Mouse (Mus musculus) testis, adult 2 months (tissue): ENCODE data around the gene Mri1. TPM values are rescaled to one million over a fixed set of nuclear protein-coding genes. Genes with fewer than 3 reads are reported as not detected.
A peak's percentile ranks its signal among the peaks of the same experiment; 100 is the strongest.

Experiments used
- H3K27ac ChIP-seq: fragments of 200-500 bp; 2 replicates; pipeline ENCODE4 v1.5.1; 2012; ENCODE audit warnings: low read depth, low read length; ENCODE audit not compliant: control insufficient read depth, insufficient read depth
- H3K27me3 ChIP-seq: fragments of 200-500 bp; 2 replicates; pipeline ENCODE4 v1.6.1; 2012; ENCODE audit warnings: mild to moderate bottlenecking, low read length, moderate library complexity; ENCODE audit not compliant: control insufficient read depth, insufficient read depth
- H3K36me3 ChIP-seq: fragments of 200-500 bp; 2 replicates; pipeline ENCODE4 v1.6.1; 2012; ENCODE audit warnings: mild to moderate bottlenecking, low read length; ENCODE audit not compliant: control insufficient read depth, insufficient read depth
- H3K4me1 ChIP-seq: fragments of 200-500 bp; 2 replicates; pipeline ENCODE4 v1.6.1; 2012; ENCODE audit warnings: low read length; ENCODE audit not compliant: control insufficient read depth, insufficient read depth
- H3K4me3 ChIP-seq: fragments of 200-500 bp; 2 replicates; pipeline ENCODE4 v1.5.1; 2012; ENCODE audit warnings: low read depth, mild to moderate bottlenecking, low read length, moderate library complexity, mixed read lengths; ENCODE audit not compliant: control insufficient read depth
- CTCF ChIP-seq: fragments of 200-500 bp; IDR thresholded peaks from 2 replicates; pipeline ENCODE4 v1.5.1; 2012; ENCODE audit warnings: low read depth, mild to moderate bottlenecking, inconsistent platforms, low read length, moderate library complexity; ENCODE audit not compliant: control insufficient read depth, insufficient read depth, insufficient replicate concordance
- POLR2A ChIP-seq: fragments of 200-500 bp; IDR thresholded peaks from 2 replicates; pipeline ENCODE4 v1.6.1; 2012; ENCODE audit warnings: low read depth, mild to moderate bottlenecking, inconsistent platforms, low read length, moderate library complexity; ENCODE audit not compliant: control insufficient read depth
- polyA plus RNA-seq: library from polyadenylated mRNA; depleted of rRNA; stranded (reverse); fragments of >200 nt; gene quantifications from 2 replicates; pipeline ENCODE4 v1.2.3, GENCODE M21; 2012

Mri1 gene
- polyA plus RNA-seq, 1 experiment = 7.5 TPM

DNA sequence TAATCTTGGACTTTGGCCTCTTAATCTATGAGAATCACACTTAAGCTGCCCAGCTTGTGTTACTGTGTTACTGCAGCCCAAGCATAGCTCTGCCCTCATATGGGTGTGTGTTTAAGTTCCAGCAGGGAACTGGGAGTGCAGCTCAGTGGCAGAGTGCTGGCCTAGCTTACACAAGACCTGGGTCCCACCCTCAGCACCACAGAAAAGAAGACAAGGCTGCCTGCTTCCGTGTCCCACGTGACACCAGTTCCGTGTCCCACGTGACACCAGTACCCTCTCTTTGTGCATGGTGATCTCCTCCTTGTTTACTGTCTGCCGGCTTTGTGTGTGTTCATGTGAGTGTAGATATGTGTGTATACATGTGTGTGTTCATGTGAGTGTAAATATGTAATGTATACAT is 39.0 kb downstream of the Mri1 start:
- Histone ChIP-seq H3K27ac (no peak overlapping the region), H3K4me3 (no peak overlapping the region), H3K36me3 (no peaks in the 10 kb centered on the region; the same call in 1 of the 2 replicates), H3K27me3 (no peaks in the 10 kb centered on the region), H3K4me1 (no peaks in the 10 kb centered on the region)
- no peak for TF ChIP-seq POLR2A
- TF ChIP-seq CTCF = no peak

DNA sequence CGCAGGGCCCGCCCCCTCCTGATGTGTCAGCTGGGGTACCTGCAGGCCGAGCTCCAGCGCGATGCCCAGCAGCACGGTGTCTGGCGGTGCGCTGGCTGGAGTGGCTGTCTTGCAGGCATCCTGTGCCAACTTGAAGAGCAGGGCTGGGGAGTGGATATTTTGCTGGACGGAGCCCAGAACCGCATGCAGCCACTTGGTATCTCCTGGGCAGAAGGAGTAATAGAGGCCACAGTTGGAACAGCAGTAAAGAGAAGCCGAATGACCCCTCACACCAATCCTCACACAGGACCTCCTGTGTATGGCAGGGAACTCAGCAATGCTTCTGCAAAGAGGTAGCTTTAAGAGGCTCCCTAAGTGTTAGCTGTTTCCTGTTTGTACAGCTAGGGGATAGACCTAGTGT is 39.9 kb downstream of the Mri1 start:
- no peaks in the 10 kb centered on the region; the same call in 1 of the 2 replicates for H3K36me3 ChIP-seq
- H3K27me3 ChIP-seq = no peaks in the 10 kb centered on the region
- no peaks in the 10 kb centered on the region for H3K4me1 ChIP-seq
- TF ChIP-seq POLR2A = no peak
- no peak for TF ChIP-seq CTCF
- no peak overlapping the region for H3K27ac ChIP-seq
- no peak overlapping the region for H3K4me3 ChIP-seq

DNA sequence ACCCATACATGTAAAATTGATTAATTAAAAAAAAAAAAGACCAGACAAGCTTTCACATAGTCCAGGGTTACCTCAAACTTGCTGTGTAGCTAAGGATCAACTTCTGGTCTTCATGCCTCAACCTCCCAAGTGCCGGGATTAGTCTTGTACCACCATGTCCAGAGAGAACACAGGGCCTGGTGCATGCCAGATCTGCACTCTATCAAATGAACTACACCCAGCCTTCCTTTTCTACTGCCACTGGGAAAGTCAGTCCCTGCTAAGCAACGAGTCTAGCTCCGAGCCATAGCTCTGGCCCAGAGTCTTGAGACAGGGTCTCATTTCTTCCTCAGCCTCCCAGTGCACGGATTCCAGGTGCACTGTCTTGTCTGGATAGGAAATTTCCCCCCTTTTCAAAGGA is 43.8 kb downstream of the Mri1 start:
- Histone ChIP-seq H3K36me3 (no peaks in the 10 kb centered on the region), H3K4me3 (no peak overlapping the region), H3K27ac (no peak overlapping the region), H3K4me1 (peaks cover 7% of the 10 kb centered on the region), H3K27me3 (no peaks in the 10 kb centered on the region)
- TF ChIP-seq POLR2A (no peak), CTCF (no peak)

DNA sequence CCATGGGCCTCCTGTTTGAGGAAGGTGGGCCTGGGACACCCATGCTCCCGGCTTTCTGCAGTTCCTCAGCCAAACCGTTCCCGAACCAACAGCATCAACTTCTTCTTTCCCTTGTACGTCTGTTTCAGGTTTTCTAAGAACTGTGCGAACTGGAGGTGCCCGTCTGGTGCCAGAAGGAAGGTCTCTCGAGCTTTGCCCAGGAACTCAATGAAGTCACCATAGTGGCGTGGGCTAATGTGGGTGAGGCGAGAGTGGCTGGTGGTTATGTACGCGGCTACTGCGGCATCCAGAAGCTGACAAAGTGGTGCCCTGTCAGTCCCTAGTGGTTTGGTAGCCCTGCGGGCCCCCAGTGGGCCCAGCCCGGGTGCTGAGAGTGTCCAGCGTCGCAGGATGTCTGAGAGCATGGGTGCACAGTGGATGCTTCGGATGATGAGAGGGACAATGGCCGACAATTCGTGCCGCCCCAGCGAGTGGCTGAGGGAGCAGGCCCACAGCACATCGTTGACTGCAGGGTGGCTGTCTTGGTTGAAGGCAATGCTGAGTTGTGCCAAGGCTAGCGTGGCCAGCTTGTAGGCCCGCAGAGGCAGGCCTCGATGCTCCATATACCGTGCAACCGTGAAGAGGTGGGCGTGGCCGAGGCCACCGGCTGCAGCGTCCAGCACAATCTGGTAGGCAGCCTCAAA is 45.1 kb downstream of the Mri1 start:
- no peak for TF ChIP-seq POLR2A
- no peak for TF ChIP-seq CTCF
- H3K27ac ChIP-seq = no peak overlapping the region
- peaks cover 7% of the 10 kb centered on the region for H3K4me1 ChIP-seq
- no peak overlapping the region for H3K4me3 ChIP-seq
- no peaks in the 10 kb centered on the region for H3K36me3 ChIP-seq
- H3K27me3 ChIP-seq = no peaks in the 10 kb centered on the region

DNA sequence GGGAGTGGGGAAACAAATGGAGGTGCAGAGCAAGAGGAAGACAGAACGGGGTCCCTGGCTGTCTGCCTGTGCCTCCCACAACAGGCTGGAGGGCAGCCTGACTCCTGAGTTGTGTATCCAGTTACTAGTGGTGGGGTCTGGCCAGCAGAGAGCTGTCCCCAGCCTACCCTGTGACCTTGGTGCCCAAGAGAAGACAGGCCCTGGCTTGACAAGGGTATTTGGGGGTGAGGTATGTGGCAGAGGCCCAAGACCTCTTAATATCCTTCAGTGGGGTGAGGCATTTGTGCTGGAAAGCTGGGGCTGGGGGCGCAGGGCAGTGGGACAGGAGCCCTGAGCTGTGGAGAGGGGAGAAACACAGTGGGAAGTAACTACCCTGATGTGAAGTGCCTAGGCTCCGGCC is 45.9 kb downstream of the Mri1 start:
- Histone ChIP-seq H3K4me3 (no peak overlapping the region), H3K4me1 (peaks cover 7% of the 10 kb centered on the region), H3K36me3 (no peaks in the 10 kb centered on the region), H3K27ac (no peak overlapping the region), H3K27me3 (no peaks in the 10 kb centered on the region)
- TF ChIP-seq POLR2A (no peak), CTCF (no peak)

DNA sequence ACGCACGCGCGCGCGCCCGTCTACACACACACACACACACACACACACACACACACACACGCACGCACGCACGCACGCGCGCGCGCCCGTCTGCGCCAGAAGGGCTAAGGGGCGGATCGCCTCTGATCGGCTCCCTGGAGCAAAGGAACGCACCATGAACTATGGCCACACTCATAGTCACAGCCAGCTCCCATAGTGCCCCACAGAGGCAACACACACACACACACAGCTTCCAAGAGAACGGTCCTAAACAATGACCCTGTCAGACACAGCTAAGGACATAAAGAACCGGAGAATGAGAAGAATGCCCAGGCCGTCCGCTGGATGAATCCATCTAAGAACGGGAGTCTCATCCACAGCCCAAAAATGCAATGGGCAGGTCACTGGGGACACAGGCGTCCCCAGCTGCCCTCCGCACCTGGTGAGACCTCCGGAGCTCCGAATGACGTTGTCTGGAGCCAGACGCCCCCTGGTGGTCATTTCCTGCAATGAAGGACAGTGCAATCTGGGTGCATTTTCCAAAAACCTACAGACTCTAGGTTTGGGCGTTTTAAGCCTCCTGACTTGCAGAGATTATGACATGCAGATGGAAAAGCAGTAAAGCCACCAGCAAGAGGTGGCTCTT is 46.8 kb downstream of the Mri1 start:
- Histone ChIP-seq H3K4me3 (peak overlapping the region; percentile 30), H3K4me1 (peaks cover 7% of the 10 kb centered on the region), H3K27me3 (no peaks in the 10 kb centered on the region), H3K27ac (no peak overlapping the region), H3K36me3 (no peaks in the 10 kb centered on the region)
- peak; percentile 71 for TF ChIP-seq CTCF
- no peak for TF ChIP-seq POLR2A

DNA sequence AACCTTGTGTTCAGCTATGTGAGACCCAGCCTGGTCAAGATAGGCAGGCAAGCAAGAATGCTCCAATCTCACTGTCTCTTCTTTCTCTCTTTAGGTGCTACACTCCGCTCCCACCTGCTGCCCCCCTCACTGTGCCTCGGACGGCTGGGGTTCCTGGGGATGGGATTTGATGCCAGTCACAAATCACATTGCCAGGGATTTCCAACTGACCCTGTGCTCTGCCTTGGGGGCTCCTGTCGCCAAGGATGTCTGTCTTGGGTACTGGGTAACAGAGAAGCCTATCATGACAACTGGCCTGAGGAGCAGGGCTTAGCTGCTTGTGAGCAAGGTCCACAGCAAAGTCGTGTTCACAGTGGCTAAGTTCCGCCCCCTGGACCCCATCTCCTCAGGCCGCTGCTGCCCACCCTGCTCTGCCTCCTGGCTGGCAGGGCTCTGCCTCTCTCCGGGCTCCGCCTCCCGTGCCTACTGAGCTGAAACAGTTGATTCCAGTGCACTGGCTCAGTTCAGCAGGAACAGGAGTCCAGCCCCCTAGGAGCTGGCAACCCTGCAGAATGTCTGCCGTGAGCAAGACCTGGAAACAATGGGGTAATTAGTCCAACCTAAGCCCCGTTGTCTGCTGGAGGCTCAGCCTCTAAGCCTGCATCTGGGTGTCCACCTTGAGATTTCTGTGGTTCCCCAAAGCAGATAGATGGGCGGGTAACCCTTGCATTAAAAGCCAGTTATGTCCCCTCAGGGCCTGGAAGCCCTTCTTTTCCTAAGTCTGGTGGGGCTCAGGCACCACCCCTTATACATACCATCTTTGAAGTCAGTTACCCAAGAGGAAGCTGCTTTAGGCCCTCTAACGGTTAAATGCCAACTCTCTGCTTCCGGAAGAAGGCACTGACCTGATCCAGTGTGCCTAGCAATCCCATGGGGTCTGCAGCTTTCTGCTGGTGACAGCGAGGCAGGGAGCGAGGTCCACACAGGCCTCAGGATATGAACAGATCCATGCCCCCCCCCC is 48.4 kb downstream of the Mri1 start:
- TF ChIP-seq CTCF = no peak
- no peak for TF ChIP-seq POLR2A

More for the DNA sequence above, 48.4 kb downstream of the Mri1 start:
- Histone ChIP-seq H3K4me3 (no peak overlapping the region), H3K27ac (no peak overlapping the region; the same call in 1 of the 2 replicates), H3K27me3 (no peaks in the 10 kb centered on the region), H3K4me1 (peaks cover 12% of the 10 kb centered on the region), H3K36me3 (no peaks in the 10 kb centered on the region)
